Mouse (Mus musculus) testis, adult 2 months (tissue): ENCODE data around the gene Nrg3.

Experiments
- CTCF ChIP-seq: fragments of 200-500 bp; IDR thresholded peaks from 2 replicates; pipeline ENCODE4 v1.5.1; 2012; ENCODE audit warnings: low read depth, mild to moderate bottlenecking, inconsistent platforms, low read length, moderate library complexity; ENCODE audit not compliant: control insufficient read depth, insufficient read depth, insufficient replicate concordance
- POLR2A ChIP-seq: fragments of 200-500 bp; IDR thresholded peaks from 2 replicates; pipeline ENCODE4 v1.6.1; 2012; ENCODE audit warnings: low read depth, mild to moderate bottlenecking, inconsistent platforms, low read length, moderate library complexity; ENCODE audit not compliant: control insufficient read depth

GRCm38 (mm10) chr14:38835006-38835405 is 637.9 kb downstream of the Nrg3 start:
- TF ChIP-seq CTCF: no peak
- no peak for TF ChIP-seq POLR2A
